In the genomic region with DNA sequence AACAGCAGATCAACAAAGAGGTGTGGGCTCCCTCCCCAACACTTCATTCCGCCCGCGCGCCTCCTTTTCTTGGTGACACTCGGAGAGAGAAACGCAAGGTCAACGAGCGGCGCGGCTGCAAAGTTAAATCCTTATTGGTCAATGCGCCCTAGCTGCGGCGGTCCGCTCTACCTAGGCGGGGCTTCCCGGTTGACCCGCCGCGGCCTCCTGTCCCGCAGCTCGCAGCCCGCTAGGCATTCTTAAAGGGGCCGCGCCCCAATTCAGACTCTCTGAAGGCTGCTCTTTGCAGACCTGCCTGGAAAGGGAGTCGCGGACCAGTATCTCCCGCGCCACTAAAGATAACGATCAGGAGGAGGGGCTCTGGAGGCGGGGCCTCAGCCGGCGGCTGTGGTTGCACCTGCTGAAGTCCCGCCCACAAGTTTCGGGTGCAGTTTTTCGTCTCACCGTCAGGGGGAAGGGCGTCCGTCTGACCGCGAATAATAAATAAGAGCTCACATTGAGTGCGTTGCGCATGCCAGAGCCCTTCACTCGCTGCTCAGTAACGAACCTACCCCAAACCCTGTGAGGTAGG, we compare ENCODE assay signal across 8 mouse cellular contexts. TPM values are rescaled to one million over a fixed set of nuclear protein-coding genes. Genes with fewer than 3 reads are reported as not detected.
A peak's percentile ranks its signal among the peaks of the same experiment; 100 is the strongest.
DNase-seq lines count a peak whose midpoint lies in the region; ATAC-seq and TF ChIP-seq lines count a peak whose summit lies in the region.

No protein-coding gene starts in this region.

- H3K27me3 ChIP-seq in hindbrain, postnatal 0 days (ENCODE audit: insufficient read depth, low read length), result peaks cover 12% of the 10 kb centered on the region

- H3K27ac ChIP-seq in gastrocnemius, adult 2 months, result peak overlapping the region; percentile 87
- H3K27ac ChIP-seq in hindbrain, postnatal 0 days, result peak overlapping the region; percentile 87
- H3K27ac ChIP-seq in left cerebral cortex, adult 2 months, result peak overlapping the region; percentile 92

- peak overlapping the region; percentile 89 for H3K4me3 ChIP-seq in gastrocnemius, adult 2 months
- H3K4me3 ChIP-seq in hindbrain, postnatal 0 days (ENCODE audit: low read length), result peak overlapping the region; percentile 91
- peak overlapping the region; percentile 97 for H3K4me3 ChIP-seq in left cerebral cortex, adult 2 months

- peaks cover 8% of the 10 kb centered on the region; the same call in 1 of the 2 replicates for H3K4me1 ChIP-seq in hindbrain, postnatal 0 days (ENCODE audit: insufficient read depth, low read length)

- peak overlapping the region; percentile 85; the same call in 1 of the 2 replicates for H3K9ac ChIP-seq in hindbrain, postnatal 0 days (replicated peaks; ENCODE audit: low read length)

- peak; percentile 98 for DNase-seq in ZHBTc4 (ENCODE audit: low read depth, low spot score)
- peak; percentile 97 for DNase-seq in gastrocnemius, adult 2 months
- peak; percentile 99 for DNase-seq in hindbrain, postnatal 0 days (ENCODE audit: low spot score)
- DNase-seq in left cerebral cortex, adult 2 months (ENCODE audit: extremely low spot score in 1 of 2, low spot score in 2 of 2), result peak; percentile 93 to 95
- DNase-seq in right cerebral cortex, adult 2 months (ENCODE audit: low spot score in 2 of 2), result peak; percentile 96 to 98
- DNase-seq in urinary bladder, postnatal 14 days (ENCODE audit: low spot score), result peak; percentile 95

- TF ChIP-seq CTCF in gastrocnemius, adult 2 months (IDR thresholded peaks at IDR 0.05), result peak; percentile 82
- peak; percentile 84 for TF ChIP-seq CTCF in hindbrain, postnatal 0 days (IDR thresholded peaks at IDR 0.05; ENCODE audit: low read depth)
- TF ChIP-seq CTCF in left cerebral cortex, adult 2 months (IDR thresholded peaks at IDR 0.05), result peak; percentile 78

- ATAC-seq in common myeloid progenitor, adult 5-6 weeks (replicated peaks; ENCODE audit: low read depth, poor library complexity, severe bottlenecking), result peak; percentile 82
- ATAC-seq in hindbrain, postnatal 0 days, result peak; percentile 94
- ATAC-seq in megakaryocyte, adult 5-6 weeks (ENCODE audit: poor library complexity, severe bottlenecking), result peak; percentile 87

- H3K36me3 ChIP-seq in hindbrain, postnatal 0 days (ENCODE audit: insufficient read depth, low read length), result peaks cover 7% of the 10 kb centered on the region; the same call in 1 of the 2 replicates

- under 1% methylated on average over 44 of the region's 44 CpGs for WGBS in hindbrain, postnatal 0 days

- no peaks in the 10 kb centered on the region for H3K9me3 ChIP-seq in hindbrain, postnatal 0 days (ENCODE audit: low read length)

- H3K4me2 ChIP-seq in hindbrain, postnatal 0 days (ENCODE audit: low read depth, low read length), result peak overlapping the region; percentile 66

- intact Hi-C loops in gastrocnemius, adult 2 months (cut with DNase I), result loop anchor here (2.0 kb wide), 1 partner anchor 106 kb away; no protein-coding TSS in a partner anchor
- intact Hi-C loops in left cerebral cortex, adult 2 months (cut with DNase I), result loop anchor here (1.0 to 2.0 kb wide), 3 partner anchors 27 to 186 kb away; partner anchors contain the start of gene Tubb4a

RNA-seq across cellular contexts. Expression of gene Slc25a23, which starts 0.7 kb away (rescaled TPM):
- total RNA-seq in common myeloid progenitor, adult 5-6 weeks (2017), result 6.4 and 11.6 TPM in 2 replicates
- total RNA-seq in gastrocnemius, adult 2 months (2021), result 10 to 100 TPM; 34.4 to 52.2 TPM
- total RNA-seq in hindbrain, postnatal 0 days (2014; rRNA removed), result 122 and 150 TPM in 2 replicates
- polyA plus RNA-seq in hindbrain, postnatal 0 days (2015; fragmentation: Nextera tagmentation; extraction: Ambion mirVana), result 33.2 and 38.2 TPM in 2 replicates
- 100 to 1,000 TPM; 322 to 366 TPM for total RNA-seq in left cerebral cortex, adult 2 months (2021)
- 4.1 and 5.8 TPM in 2 replicates for total RNA-seq in megakaryocyte, adult 5-6 weeks (2015)
- 0.49 and 0.77 TPM in 2 replicates for total RNA-seq in megakaryocyte, adult 5-6 weeks (2017)

RNA-seq across cellular contexts. Expression of gene Crb3, which starts 1.4 kb away (rescaled TPM):
- total RNA-seq in common myeloid progenitor, adult 5-6 weeks (2017), result 1.3 TPM in 1 of 2 replicates, not detected in the other
- not detected for total RNA-seq in gastrocnemius, adult 2 months (2021)
- total RNA-seq in hindbrain, postnatal 0 days (2014; rRNA removed), result 7.1 and 8.2 TPM in 2 replicates
- polyA plus RNA-seq in hindbrain, postnatal 0 days (2015; fragmentation: Nextera tagmentation; extraction: Ambion mirVana), result 6.0 and 6.2 TPM in 2 replicates
- total RNA-seq in left cerebral cortex, adult 2 months (2021), result under 1 TPM in 1 of 2 experiments, not detected in 1; 0.77 TPM
- 0.51 TPM in 1 of 2 replicates, not detected in the other for total RNA-seq in megakaryocyte, adult 5-6 weeks (2015)
- not detected in 2 replicates for total RNA-seq in megakaryocyte, adult 5-6 weeks (2017)

RNA-seq across cellular contexts. Expression of gene Dennd1c, which starts 18.0 kb away (rescaled TPM):
- total RNA-seq in common myeloid progenitor, adult 5-6 weeks (2017), result 4.4 and 5.0 TPM in 2 replicates
- total RNA-seq in gastrocnemius, adult 2 months (2021), result under 1 TPM; 0.22 to 0.56 TPM
- 1.5 and 3.8 TPM in 2 replicates for total RNA-seq in hindbrain, postnatal 0 days (2014; rRNA removed)
- 2.8 and 3.0 TPM in 2 replicates for polyA plus RNA-seq in hindbrain, postnatal 0 days (2015; fragmentation: Nextera tagmentation; extraction: Ambion mirVana)
- total RNA-seq in left cerebral cortex, adult 2 months (2021), result 1 to 10 TPM; 1.0 to 1.5 TPM
- total RNA-seq in megakaryocyte, adult 5-6 weeks (2015), result 69.7 and 73.9 TPM in 2 replicates
- 21.2 and 35.8 TPM in 2 replicates for total RNA-seq in megakaryocyte, adult 5-6 weeks (2017)

RNA-seq across cellular contexts. Expression of gene Slc25a41, which starts 18.9 kb away (rescaled TPM):
- not detected in 2 replicates for total RNA-seq in common myeloid progenitor, adult 5-6 weeks (2017)
- total RNA-seq in gastrocnemius, adult 2 months (2021), result not detected
- not detected in 2 replicates for total RNA-seq in hindbrain, postnatal 0 days (2014; rRNA removed)
- polyA plus RNA-seq in hindbrain, postnatal 0 days (2015; fragmentation: Nextera tagmentation; extraction: Ambion mirVana), result not detected in 2 replicates
- not detected for total RNA-seq in left cerebral cortex, adult 2 months (2021)
- not detected in 2 replicates for total RNA-seq in megakaryocyte, adult 5-6 weeks (2015)
- not detected in 2 replicates for total RNA-seq in megakaryocyte, adult 5-6 weeks (2017)

RNA-seq across cellular contexts. Expression of gene Tubb4a, which starts 27.3 kb away (rescaled TPM):
- not detected in 2 replicates for total RNA-seq in common myeloid progenitor, adult 5-6 weeks (2017)
- total RNA-seq in gastrocnemius, adult 2 months (2021), result 1 to 10 TPM in 1 of 2 experiments, under 1 TPM in 1; 0.64 to 1.7 TPM
- total RNA-seq in hindbrain, postnatal 0 days (2014; rRNA removed), result 201 and 209 TPM in 2 replicates
- polyA plus RNA-seq in hindbrain, postnatal 0 days (2015; fragmentation: Nextera tagmentation; extraction: Ambion mirVana), result 295 and 346 TPM in 2 replicates
- total RNA-seq in left cerebral cortex, adult 2 months (2021), result 100 to 1,000 TPM; 584 to 587 TPM
- 0.13 TPM in 1 of 2 replicates, not detected in the other for total RNA-seq in megakaryocyte, adult 5-6 weeks (2015)
- total RNA-seq in megakaryocyte, adult 5-6 weeks (2017), result 0.11 and 0.41 TPM in 2 replicates

Comparison
In these comparisons a context has a peak if more than half of its experiments do, and no peak if none do; other contexts are left out.
1. Peak in every context shown above with its lines: DNase-seq, ATAC-seq, H3K4me3 ChIP-seq and H3K27ac ChIP-seq.